Comparison of ENCODE assay signal across 11 mouse cellular contexts in genomic region chr16:79590891-79591290, GRCm38 (mm10).
"Had no signal": no experiment of that assay in that cellular context is flagged by ENCODE, and none has a peak within 500 bp of the region (broad histone marks: within the 10 kb centered on the region; RNA-seq: fewer than 3 reads in every experiment).

No protein-coding gene starts in this region.

- H3K4me2 ChIP-seq: midbrain, embryonic 13.5 days; neural tube, embryonic 15.5 days had no signal

- H3K9me3 ChIP-seq: midbrain, embryonic 13.5 days; neural tube, embryonic 15.5 days had no signal

- H3K27ac ChIP-seq: left cerebral cortex, adult 2 months; liver, embryonic 14.5 days; midbrain, embryonic 13.5 days; neural tube, embryonic 15.5 days; stomach, postnatal 0 days had no signal

- H3K4me3 ChIP-seq: left cerebral cortex, adult 2 months; midbrain, embryonic 13.5 days; neural tube, embryonic 15.5 days had no signal

- ATAC-seq: midbrain, embryonic 13.5 days had no signal

- H3K27me3 ChIP-seq: midbrain, embryonic 13.5 days; neural tube, embryonic 15.5 days had no signal

- DNase-seq: kidney, adult 9 months; kidney, postnatal 25 days; liver; lung, adult 18-20 months; right cerebral cortex, adult 18-20 months; thymus, postnatal 4 days had no signal

- H3K4me1 ChIP-seq: midbrain, embryonic 13.5 days; neural tube, embryonic 15.5 days had no signal

- H3K36me3 ChIP-seq: midbrain, embryonic 13.5 days; neural tube, embryonic 15.5 days had no signal

- H3K9ac ChIP-seq: liver, embryonic 14.5 days; midbrain, embryonic 13.5 days; neural tube, embryonic 15.5 days had no signal
